Mouse (Mus musculus) neutrophil, adult 5-6 weeks (primary cell): ENCODE measurements around the gene Adgrv1. TPM values are rescaled to one million over a fixed set of nuclear protein-coding genes. Genes with fewer than 3 reads are reported as not detected.
A peak's percentile ranks its signal among the peaks of the same experiment; 100 is the strongest.

Experiments used
- ATAC-seq: fragments of 151-379, 151-347 bp; 2 replicates; pipeline ENCODE4 v1.8.0; 2017; ENCODE audit warnings: mild to moderate bottlenecking, moderate TSS enrichment; ENCODE audit not compliant: insufficient number of reproducible peaks, poor library complexity, low FRiP score, severe bottlenecking; ENCODE audit errors: extremely low read depth
- total RNA-seq: library from RNA; stranded (forward); fragments of 200-1000 nt; gene quantifications from 2 replicates; pipeline ENCODE4 v1.2.3, GENCODE M21; 2017

Adgrv1 gene
- total RNA-seq, 1 experiment from 2014 or later = 0.47 TPM

GRCm38 (mm10) chr13:81358365-81358764, 274.6 kb downstream of the Adgrv1 start:
- ATAC-seq = no peak

GRCm38 (mm10) chr13:81357215-81357614, 275.7 kb downstream of the Adgrv1 start:
- ATAC-seq = no peak

- ATAC-seq = no peak
Observed at GRCm38 (mm10) chr13:81354587-81354986, 278.4 kb downstream of the Adgrv1 start.

GRCm38 (mm10) chr13:81352296-81352695, 280.7 kb downstream of the Adgrv1 start:
- ATAC-seq = peak; percentile 71

- peak; percentile 53 for ATAC-seq
Observed at GRCm38 (mm10) chr13:81351462-81352155, 281.3 kb downstream of the Adgrv1 start.

GRCm38 (mm10) chr13:81347261-81347980, 285.5 kb downstream of the Adgrv1 start:
- ATAC-seq = peak; percentile 25; the same call in 1 of the 2 replicates

- ATAC-seq = no peak
Observed at GRCm38 (mm10) chr13:81342987-81343596, 289.9 kb downstream of the Adgrv1 start.

- ATAC-seq = no peak
Observed at GRCm38 (mm10) chr13:81335241-81335640, 297.7 kb downstream of the Adgrv1 start.

GRCm38 (mm10) chr13:81332018-81332417, 300.9 kb downstream of the Adgrv1 start:
- no peak for ATAC-seq

GRCm38 (mm10) chr13:81329762-81330161, 303.2 kb downstream of the Adgrv1 start:
- ATAC-seq = no peak

- ATAC-seq = no peak
Observed at GRCm38 (mm10) chr13:81328181-81328580, 304.8 kb downstream of the Adgrv1 start.

- ATAC-seq = no peak
Observed at GRCm38 (mm10) chr13:81325606-81326215, 307.2 kb downstream of the Adgrv1 start.

GRCm38 (mm10) chr13:81323546-81324316, 309.2 kb downstream of the Adgrv1 start:
- ATAC-seq = no peak

- ATAC-seq = no peak
Observed at GRCm38 (mm10) chr13:81316581-81316980, 316.4 kb downstream of the Adgrv1 start.

GRCm38 (mm10) chr13:81314306-81315120, 318.4 kb downstream of the Adgrv1 start:
- ATAC-seq = no peak

GRCm38 (mm10) chr13:81312148-81312547, 320.8 kb downstream of the Adgrv1 start:
- ATAC-seq = no peak

- ATAC-seq = no peak
Observed at GRCm38 (mm10) chr13:81300851-81301250, 332.1 kb downstream of the Adgrv1 start.

GRCm38 (mm10) chr13:81294106-81294505, 338.8 kb downstream of the Adgrv1 start:
- no peak for ATAC-seq
